Mouse (Mus musculus): ENCODE measurements around the gene Slc7a6. TPM values are rescaled to one million over a fixed set of nuclear protein-coding genes. Genes with fewer than 3 reads are reported as not detected.

Gene Slc7a6
- polyA plus RNA-seq, 2 experiments: 3.8 to 8.2 TPM

DNA sequence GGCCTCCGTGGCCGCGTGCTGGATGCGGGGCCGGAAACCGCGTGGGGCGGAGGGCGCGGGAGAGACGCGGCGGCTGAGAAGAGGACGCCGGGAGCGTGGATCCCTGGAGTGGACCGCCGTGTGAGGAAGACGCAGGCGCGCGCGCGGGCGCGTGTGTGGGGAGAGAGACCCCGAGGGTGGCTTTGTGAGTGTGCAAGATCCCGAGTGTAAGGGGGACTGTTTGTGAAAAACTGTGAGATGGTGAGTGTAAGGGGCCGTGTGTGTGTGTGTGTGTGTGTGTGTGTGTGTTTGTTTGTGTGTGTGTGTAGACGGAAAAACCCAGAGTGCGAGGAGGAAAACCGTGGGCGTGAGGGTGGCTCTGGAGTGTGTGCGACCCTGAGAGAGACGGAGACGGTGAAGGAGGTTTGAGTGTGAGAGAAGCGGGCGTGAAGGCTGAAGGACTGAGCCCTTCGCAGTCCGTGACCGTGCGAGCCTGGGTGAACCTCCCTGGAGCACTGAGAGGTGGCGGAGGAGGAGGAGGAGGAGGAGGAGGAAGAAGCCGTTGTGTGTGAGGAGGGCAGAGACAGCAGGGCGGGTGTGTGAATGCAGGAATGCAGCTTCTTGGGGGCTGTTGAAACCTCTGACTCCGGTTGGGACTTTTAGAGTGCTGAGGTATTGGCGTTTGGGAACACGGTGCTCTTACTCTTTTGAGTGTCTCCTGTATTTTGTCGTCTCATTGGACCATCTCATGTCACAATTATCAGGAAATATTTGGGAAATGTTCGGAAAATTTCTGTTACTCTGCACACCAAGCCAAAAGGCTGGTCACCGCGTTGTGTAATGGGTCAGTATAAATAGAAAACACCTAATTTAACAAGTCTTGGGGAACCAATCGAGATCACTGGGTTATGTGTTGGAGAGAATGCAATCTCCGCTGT, 618 bp downstream of the Slc7a6 start:
- H3K4me3 ChIP-seq (ENCODE audit: insufficient read depth in 1 of 2, low read depth in 2 of 2, low read length in 2 of 2): peak overlapping the region; percentile 64 to 78
- H3K36me3 ChIP-seq (replicated peaks; ENCODE audit: control insufficient read depth, insufficient read depth, low read depth): no peaks in the 10 kb centered on the region
- no peak for DNase-seq (ENCODE audit: low read depth in 3 of 3, low spot score in 3 of 3)
- peaks cover 8% of the 10 kb centered on the region in 2 experiments for H3K4me1 ChIP-seq (replicated peaks; ENCODE audit: control insufficient read depth in 2 of 2, insufficient read depth in 2 of 2, low read length in 1 of 2)
- peak overlapping the region; percentile 74 for H3K9ac ChIP-seq (replicated peaks)
- no peaks in the 10 kb centered on the region for H3K27me3 ChIP-seq (ENCODE audit: control insufficient read depth, insufficient read depth, low read length)
- 2% methylated on average over 54 of the region's 54 CpGs for WGBS (ENCODE audit: insufficient replicate concordance)
- no peaks in the 10 kb centered on the region for H3K9me3 ChIP-seq (ENCODE audit: control insufficient read depth, low read length)
- H3K4me2 ChIP-seq (ENCODE audit: low read depth): peak overlapping the region; percentile 97
- TF ChIP-seq CTCF (IDR thresholded peaks at IDR 0.05; ENCODE audit: low read depth) (no peak), EP300 (IDR thresholded peaks at IDR 0.05; ENCODE audit: low read depth) (no peak)
- peak; percentile 62 for ATAC-seq (ENCODE audit: insufficient read depth)
- H3K27ac ChIP-seq: no peak overlapping the region

DNA sequence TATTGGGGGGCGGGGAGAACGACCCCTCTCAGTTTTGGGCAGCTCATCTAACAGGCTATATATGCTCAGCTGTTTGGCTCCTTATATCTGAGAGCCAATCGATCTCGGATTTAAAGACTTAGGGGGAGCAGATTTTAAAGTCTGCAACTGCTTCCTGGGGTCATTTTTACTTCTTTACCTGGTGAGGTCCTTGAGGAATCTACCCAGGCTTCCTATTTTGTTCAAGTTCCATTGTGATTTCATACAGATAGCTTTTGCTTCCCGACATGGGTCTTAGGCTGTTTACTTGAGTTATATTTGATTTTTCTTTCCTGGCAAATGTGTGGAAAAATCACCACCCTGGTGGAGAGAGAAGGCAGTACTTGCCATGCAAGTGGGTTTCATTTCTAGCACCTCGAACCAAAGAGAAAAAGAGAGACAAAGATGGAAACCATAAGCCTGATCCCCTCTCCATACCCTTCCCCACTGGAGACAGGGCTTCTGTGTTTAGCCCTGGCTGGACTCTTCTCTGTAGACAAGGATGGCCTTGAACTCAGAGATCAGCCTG, 1.4 kb downstream of the Slc7a6 start:
- DNase-seq (ENCODE audit: low read depth in 3 of 3, low spot score in 3 of 3): no peak
- H3K9ac ChIP-seq (replicated peaks): peak overlapping the region; percentile 74; the same call in 1 of the 2 replicates
- 27% methylated on average over 6 of the region's 6 CpGs for WGBS (ENCODE audit: insufficient replicate concordance)
- H3K4me3 ChIP-seq (ENCODE audit: insufficient read depth in 1 of 2, low read depth in 2 of 2, low read length in 2 of 2): peak overlapping the region; percentile 64 to 78; a peak in 3 of 4 replicates
- no peaks in the 10 kb centered on the region for H3K36me3 ChIP-seq (replicated peaks; ENCODE audit: control insufficient read depth, insufficient read depth, low read depth)
- H3K27ac ChIP-seq: no peak overlapping the region
- peak overlapping the region; percentile 97 for H3K4me2 ChIP-seq (ENCODE audit: low read depth)
- H3K4me1 ChIP-seq (replicated peaks; ENCODE audit: control insufficient read depth in 2 of 2, insufficient read depth in 2 of 2, low read length in 1 of 2): peaks cover 8% of the 10 kb centered on the region in 2 experiments
- TF ChIP-seq CTCF (IDR thresholded peaks at IDR 0.05; ENCODE audit: low read depth) (no peak), EP300 (IDR thresholded peaks at IDR 0.05; ENCODE audit: low read depth) (no peak)
- ATAC-seq (ENCODE audit: insufficient read depth): no peak
- H3K9me3 ChIP-seq (ENCODE audit: control insufficient read depth, low read length): no peaks in the 10 kb centered on the region
- H3K27me3 ChIP-seq (ENCODE audit: control insufficient read depth, insufficient read depth, low read length): no peaks in the 10 kb centered on the region

DNA sequence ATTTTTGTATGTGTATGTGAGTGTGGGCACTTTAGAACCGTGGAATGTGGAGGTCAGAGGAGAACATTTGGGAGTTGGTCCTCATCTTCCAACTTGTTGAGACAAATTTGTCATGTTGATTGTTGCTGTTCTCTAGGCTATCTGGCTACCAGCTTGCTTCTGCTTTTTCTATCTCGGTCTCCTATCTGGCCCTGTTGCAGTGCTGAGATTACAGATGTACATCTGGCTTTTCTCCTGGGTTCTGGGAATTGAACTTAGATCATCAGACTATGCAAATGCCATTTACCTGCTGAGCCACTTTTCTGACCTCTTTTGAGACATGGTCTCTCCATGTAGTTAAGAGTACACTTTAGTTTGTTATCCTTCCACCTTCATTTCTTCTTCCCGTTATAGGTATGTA, 4.9 kb downstream of the Slc7a6 start:
- Histone ChIP-seq H3K9me3 (ENCODE audit: control insufficient read depth, low read length) (no peaks in the 10 kb centered on the region), H3K4me2 (ENCODE audit: low read depth) (no peak overlapping the region), H3K4me1 (replicated peaks; ENCODE audit: control insufficient read depth in 2 of 2, insufficient read depth in 2 of 2, low read length in 1 of 2) (peaks cover 3 to 9% of the 10 kb centered on the region in 2 experiments), H3K27ac (no peak overlapping the region), H3K27me3 (ENCODE audit: control insufficient read depth, insufficient read depth, low read length) (no peaks in the 10 kb centered on the region), H3K36me3 (replicated peaks; ENCODE audit: control insufficient read depth, insufficient read depth, low read depth) (no peaks in the 10 kb centered on the region), H3K9ac (replicated peaks) (no peak overlapping the region), H3K4me3 (ENCODE audit: insufficient read depth in 1 of 2, low read depth in 2 of 2, low read length in 2 of 2) (no peak overlapping the region)
- no peak for DNase-seq (ENCODE audit: low read depth in 3 of 3, low spot score in 3 of 3)
- TF ChIP-seq CTCF (IDR thresholded peaks at IDR 0.05; ENCODE audit: low read depth): no peak
- TF ChIP-seq EP300 (IDR thresholded peaks at IDR 0.05; ENCODE audit: low read depth): no peak
- ATAC-seq (ENCODE audit: insufficient read depth): no peak
- WGBS (ENCODE audit: insufficient replicate concordance): 55% methylated on average over 3 of the region's 3 CpGs

DNA sequence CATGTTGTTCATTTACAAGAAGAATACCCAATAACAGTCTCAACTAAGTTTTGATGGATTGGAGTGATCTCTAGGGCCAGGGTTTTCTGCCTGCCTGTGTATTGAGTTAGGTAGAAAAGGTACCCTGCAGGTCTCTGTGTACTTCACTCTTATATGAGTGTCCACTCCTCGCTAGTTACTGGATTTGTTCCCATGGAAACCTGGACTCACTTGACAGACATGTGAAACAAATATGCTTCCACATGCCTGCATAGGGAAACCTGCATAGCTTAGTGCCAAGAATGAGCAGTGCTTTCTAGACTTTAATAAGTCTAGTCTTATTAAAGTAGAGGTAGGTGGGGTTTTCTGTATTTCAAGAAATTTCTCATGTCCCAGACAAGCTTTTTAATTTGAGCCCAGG, 8.2 kb downstream of the Slc7a6 start:
- Histone ChIP-seq H3K4me2 (ENCODE audit: low read depth) (no peak overlapping the region), H3K27me3 (ENCODE audit: control insufficient read depth, insufficient read depth, low read length) (no peaks in the 10 kb centered on the region), H3K27ac (no peak overlapping the region), H3K9me3 (ENCODE audit: control insufficient read depth, low read length) (no peaks in the 10 kb centered on the region), H3K36me3 (replicated peaks; ENCODE audit: control insufficient read depth, insufficient read depth, low read depth) (no peaks in the 10 kb centered on the region), H3K4me3 (ENCODE audit: insufficient read depth in 1 of 2, low read depth in 2 of 2, low read length in 2 of 2) (no peak overlapping the region), H3K4me1 (replicated peaks; ENCODE audit: control insufficient read depth in 2 of 2, insufficient read depth in 2 of 2, low read length in 1 of 2) (peaks cover 0 to 6% of the 10 kb centered on the region in 2 experiments; a peak in 2 of 4 replicates), H3K9ac (replicated peaks) (no peak overlapping the region)
- no peak for ATAC-seq (ENCODE audit: insufficient read depth)
- WGBS (ENCODE audit: insufficient replicate concordance): 58% methylated on average over 1 of the region's 1 CpGs
- TF ChIP-seq CTCF (IDR thresholded peaks at IDR 0.05; ENCODE audit: low read depth): no peak
- no peak for TF ChIP-seq EP300 (IDR thresholded peaks at IDR 0.05; ENCODE audit: low read depth)
- no peak for DNase-seq (ENCODE audit: low read depth in 3 of 3, low spot score in 3 of 3)

DNA sequence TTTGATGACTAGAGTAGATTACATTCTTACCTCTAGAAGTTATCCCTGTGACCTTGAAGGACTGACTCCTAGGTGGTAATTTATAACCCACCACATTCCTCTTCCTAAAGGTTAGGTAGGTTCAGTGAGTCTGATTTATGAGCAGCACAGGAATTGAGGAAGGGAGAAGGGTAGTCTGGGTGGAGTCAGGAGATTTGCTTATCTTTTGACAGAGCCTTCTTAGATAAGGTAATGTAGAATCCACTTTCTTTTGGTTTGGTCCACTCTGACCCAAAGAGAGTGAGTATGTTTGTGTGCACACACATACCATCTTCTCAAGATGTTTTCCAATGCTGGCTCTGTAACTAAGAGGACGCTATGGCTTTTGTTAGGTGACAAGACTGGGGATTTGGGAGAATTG, 8.9 kb downstream of the Slc7a6 start:
- DNase-seq (ENCODE audit: low read depth in 3 of 3, low spot score in 3 of 3) (no peak), ATAC-seq (ENCODE audit: insufficient read depth) (no peak)
- no peak overlapping the region for H3K4me3 ChIP-seq (ENCODE audit: insufficient read depth in 1 of 2, low read depth in 2 of 2, low read length in 2 of 2)
- peaks cover 0 to 6% of the 10 kb centered on the region in 2 experiments; a peak in 2 of 4 replicates for H3K4me1 ChIP-seq (replicated peaks; ENCODE audit: control insufficient read depth in 2 of 2, insufficient read depth in 2 of 2, low read length in 1 of 2)
- H3K27ac ChIP-seq: no peak overlapping the region
- WGBS (ENCODE audit: insufficient replicate concordance): 63% methylated on average over 1 of the region's 1 CpGs
- TF ChIP-seq CTCF (IDR thresholded peaks at IDR 0.05; ENCODE audit: low read depth): no peak
- TF ChIP-seq EP300 (IDR thresholded peaks at IDR 0.05; ENCODE audit: low read depth): no peak
- no peak overlapping the region for H3K4me2 ChIP-seq (ENCODE audit: low read depth)
- no peaks in the 10 kb centered on the region for H3K9me3 ChIP-seq (ENCODE audit: control insufficient read depth, low read length)
- H3K36me3 ChIP-seq (replicated peaks; ENCODE audit: control insufficient read depth, insufficient read depth, low read depth): no peaks in the 10 kb centered on the region
- no peak overlapping the region for H3K9ac ChIP-seq (replicated peaks)
- H3K27me3 ChIP-seq (ENCODE audit: control insufficient read depth, insufficient read depth, low read length): no peaks in the 10 kb centered on the region

Measured in liver, embryonic 14.5 days (tissue).